Mouse (Mus musculus) midbrain, embryonic 14.5 days (tissue): ENCODE data around the gene Olfr694. TPM values are rescaled to one million over a fixed set of nuclear protein-coding genes. Genes with fewer than 3 reads are reported as not detected.

ENCODE experiments used
- ATAC-seq: fragments of 200-750 bp; cut with Nextera tagmentation; 2 replicates; pipeline ENCODE4 v1.8.0; 2017; ENCODE audit warnings: moderate number of reproducible peaks, moderate library complexity; ENCODE audit not compliant: low FRiP score, low TSS enrichment
- DNase-seq: peaks from one replicate; pipeline ENCODE4 v3.0.0-alpha.2; 2015
- H3K27ac ChIP-seq: fragments of 300-500 bp; sonication (generic); replicated peaks from 2 replicates; pipeline ENCODE4 v1.5.1; 2014; ENCODE audit warnings: mild to moderate bottlenecking, low read depth, low read length, moderate library complexity
- H3K27me3 ChIP-seq: fragments of 300-500 bp; sonication (generic); 2 replicates; pipeline ENCODE4 v1.6.1; 2014; ENCODE audit warnings: low read length, control low read depth, mixed read lengths; ENCODE audit not compliant: control insufficient read depth, insufficient read depth
- H3K36me3 ChIP-seq: fragments of 300-500 bp; sonication (generic); 2 replicates; pipeline ENCODE4 v1.6.1; 2014; ENCODE audit warnings: low read length, control low read depth; ENCODE audit not compliant: control insufficient read depth, insufficient read depth
- H3K4me1 ChIP-seq: fragments of 300-500 bp; sonication (generic); 2 replicates; pipeline ENCODE4 v1.6.1; 2014; ENCODE audit warnings: mild to moderate bottlenecking, antibody characterized with exemption, low read length, control low read depth; ENCODE audit not compliant: control insufficient read depth, insufficient read depth
- H3K4me2 ChIP-seq: fragments of 300-500 bp; sonication (generic); 2 replicates; pipeline ENCODE4 v1.6.1; 2014; ENCODE audit warnings: mild to moderate bottlenecking, low read length, moderate library complexity
- H3K4me3 ChIP-seq: fragments of 300-500 bp; sonication (generic); replicated peaks from 2 replicates; pipeline ENCODE4 v1.5.1; 2014; ENCODE audit warnings: low read depth, low read length
- H3K9ac ChIP-seq: fragments of 300-500 bp; sonication (generic); replicated peaks from 2 replicates; pipeline ENCODE4 v1.6.1; 2014; ENCODE audit warnings: mild to moderate bottlenecking, low read length, moderate library complexity
- H3K9me3 ChIP-seq: fragments of 300-500 bp; sonication (generic); 2 replicates; pipeline ENCODE4 v1.6.1; 2016; ENCODE audit warnings: low read length, control low read depth, mixed read lengths; ENCODE audit not compliant: control insufficient read depth
- WGBS: fragments of 180-500 bp; shearing (Covaris S2); extraction: QIAGEN DNeasy Blood & Tissue Kit; methylation state at CpG from one replicate; pipeline ENCODE4 v1.1.7; 2014; 5-methylcytosine and 5-hydroxymethylcytosine counted together
- polyA plus RNA-seq: library from polyadenylated mRNA; unstranded; fragments of >200 nt; fragmentation: Nextera tagmentation; extraction: Ambion mirVana; gene quantifications from 2 replicates; pipeline ENCODE4 v1.2.1, GENCODE M21; 2014

The Olfr694 gene
- polyA plus RNA-seq, 1 experiment from 2014 or later = not detected

DNA sequence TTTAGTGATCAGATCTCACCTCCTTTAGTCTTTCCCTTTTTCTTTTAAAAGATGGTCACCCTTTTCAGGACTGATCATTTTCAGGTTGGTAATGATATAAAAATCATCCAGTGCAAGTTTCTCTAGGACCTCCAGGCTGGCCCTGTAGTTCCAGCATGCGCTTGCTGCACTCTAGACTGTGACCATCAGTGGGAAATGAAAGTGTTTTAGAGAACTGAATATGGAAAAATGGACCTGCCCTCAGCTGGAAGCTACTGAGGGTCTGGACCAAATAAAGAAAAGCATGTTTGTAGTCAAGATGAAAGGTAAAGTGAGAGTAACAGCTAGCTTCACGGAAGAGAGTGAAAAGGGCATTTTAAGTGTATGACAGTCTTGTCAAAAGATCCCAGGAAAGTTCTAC lies 6.2 kb downstream of the Olfr694 start:
- ATAC-seq = no peak

DNA sequence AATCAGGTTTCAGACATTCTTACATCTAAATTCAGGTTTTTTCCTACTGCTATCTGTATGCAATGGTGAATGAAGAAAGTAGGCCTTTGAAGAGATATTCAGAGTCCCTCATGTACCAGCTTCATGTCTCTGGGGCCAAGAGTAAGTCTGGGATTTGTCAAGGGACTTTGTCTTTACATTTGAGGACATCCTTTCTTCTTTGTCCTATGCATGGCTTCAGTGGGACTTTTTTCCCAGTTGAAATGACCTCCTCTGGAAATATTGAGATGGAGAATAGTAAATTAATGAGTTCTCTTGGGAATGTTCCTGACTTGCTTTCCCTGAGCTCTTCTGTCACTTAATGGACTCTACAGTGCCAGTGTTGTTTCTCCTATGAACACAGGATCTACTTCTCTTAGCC lies 11.1 kb downstream of the Olfr694 start, which contains the start of gene Olfr693:
Gene Olfr693 (minus strand): TSS at position 101 of the 400 bp plus-strand sequence.
- ATAC-seq (no peak), DNase-seq (no peak)
- no peaks in the 10 kb centered on the region for H3K27me3 ChIP-seq
- no peaks in the 10 kb centered on the region for H3K4me1 ChIP-seq
- no peaks in the 10 kb centered on the region for H3K36me3 ChIP-seq
- H3K9me3 ChIP-seq = no peaks in the 10 kb centered on the region
- no peak within 1 kb of the TSS for H3K9ac ChIP-seq
- H3K4me3 ChIP-seq = no peak within 1 kb of the TSS
- no peak within 1 kb of the TSS for H3K27ac ChIP-seq
- no peak within 1 kb of the TSS for H3K4me2 ChIP-seq

More for the DNA sequence above, 6.2 kb downstream of the Olfr694 start:
- no peak overlapping the region for H3K4me2 ChIP-seq
- H3K9me3 ChIP-seq = no peaks in the 10 kb centered on the region
- H3K9ac ChIP-seq = no peak overlapping the region
- no peaks in the 10 kb centered on the region for H3K4me1 ChIP-seq
- H3K27ac ChIP-seq = no peak overlapping the region
- H3K4me3 ChIP-seq = no peak overlapping the region
- H3K27me3 ChIP-seq = no peaks in the 10 kb centered on the region
- DNase-seq = no peak
- 87% methylated on average over 2 of the region's 2 CpGs for WGBS
- no peaks in the 10 kb centered on the region for H3K36me3 ChIP-seq

DNA sequence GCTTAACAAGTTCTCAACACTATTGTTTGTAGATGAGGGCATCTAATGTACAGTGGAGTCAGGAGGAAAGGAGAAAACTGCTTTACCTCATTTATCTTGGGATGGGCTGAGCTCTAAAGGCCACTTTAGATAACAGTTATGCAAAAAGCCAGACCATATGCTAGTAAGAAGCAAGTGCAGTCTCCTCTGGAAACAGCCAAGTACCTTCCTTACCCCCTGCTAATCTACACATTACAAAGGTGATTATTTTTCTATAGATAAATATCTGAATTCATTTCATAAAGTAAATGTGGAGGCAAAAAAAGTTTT lies 39.3 kb downstream of the Olfr694 start:
- H3K9ac ChIP-seq = no peak overlapping the region
- H3K36me3 ChIP-seq = no peaks in the 10 kb centered on the region
- H3K4me3 ChIP-seq = no peak overlapping the region
- no peak for ATAC-seq
- H3K27me3 ChIP-seq = no peaks in the 10 kb centered on the region
- DNase-seq = no peak
- H3K9me3 ChIP-seq = no peaks in the 10 kb centered on the region
- H3K4me2 ChIP-seq = no peak overlapping the region
- H3K4me1 ChIP-seq = no peaks in the 10 kb centered on the region
- H3K27ac ChIP-seq = no peak overlapping the region

DNA sequence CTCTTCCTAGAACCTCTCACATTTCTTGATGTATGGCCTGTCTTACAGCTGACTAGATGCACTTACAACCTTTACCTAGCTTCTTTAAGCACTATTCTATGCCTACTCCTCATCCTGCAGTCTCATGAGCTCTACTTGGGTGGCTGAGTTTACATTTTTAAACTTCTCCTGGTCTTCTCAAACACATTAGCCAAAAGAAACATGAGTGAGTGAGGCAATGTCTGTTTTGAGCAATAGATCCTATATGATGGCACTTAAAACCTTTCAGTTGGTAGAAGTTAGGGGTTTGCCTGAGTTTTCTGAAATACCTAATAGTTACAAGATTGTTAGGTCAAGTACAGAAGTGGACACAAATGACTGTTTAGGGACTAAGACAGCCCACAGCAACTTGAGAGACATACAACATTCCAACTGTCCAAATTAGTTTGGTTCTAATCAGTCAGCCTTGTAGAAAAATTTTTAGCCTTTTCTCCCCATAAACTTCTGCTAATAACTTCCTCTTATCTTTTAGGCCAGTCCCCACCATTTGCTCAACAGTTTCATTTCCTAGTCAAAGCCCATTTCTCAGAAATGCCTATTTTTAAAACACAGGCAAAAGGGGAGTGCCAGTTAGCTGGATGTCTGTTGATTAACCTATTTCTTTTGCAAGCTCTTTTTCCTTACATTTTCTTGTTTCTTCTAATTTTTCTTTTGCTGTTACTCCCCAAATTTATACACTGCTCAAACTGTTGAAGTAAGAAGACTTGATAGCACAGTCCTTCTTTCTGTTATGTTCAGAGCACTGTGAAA lies 39.9 kb downstream of the Olfr694 start:
- H3K4me3 ChIP-seq = no peak overlapping the region
- H3K9me3 ChIP-seq = no peaks in the 10 kb centered on the region
- no peak overlapping the region for H3K27ac ChIP-seq
- no peak for DNase-seq
- no peaks in the 10 kb centered on the region for H3K4me1 ChIP-seq
- H3K4me2 ChIP-seq = no peak overlapping the region
- H3K9ac ChIP-seq = no peak overlapping the region
- no peaks in the 10 kb centered on the region for H3K36me3 ChIP-seq
- no peak for ATAC-seq
- H3K27me3 ChIP-seq = no peaks in the 10 kb centered on the region

DNA sequence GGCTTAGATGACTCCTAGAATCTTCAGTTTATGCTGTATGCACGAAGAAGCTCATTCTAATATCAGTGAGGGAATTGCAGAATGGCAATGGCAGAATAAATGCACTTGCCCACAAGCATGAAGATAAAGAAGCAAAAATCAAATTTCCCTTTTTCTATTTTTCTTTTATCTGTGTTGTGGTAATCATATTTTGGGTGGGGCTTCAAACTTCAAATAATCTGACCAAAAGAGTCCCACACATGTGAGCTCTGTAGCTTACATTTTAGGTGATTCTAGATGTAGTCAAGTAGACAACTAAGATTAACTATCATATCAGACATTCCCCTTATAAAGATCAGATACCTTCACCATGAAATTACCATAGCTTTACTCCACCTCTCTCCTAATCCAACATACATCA lies 41.8 kb downstream of the Olfr694 start:
- no peaks in the 10 kb centered on the region for H3K27me3 ChIP-seq
- no peak overlapping the region for H3K9ac ChIP-seq
- ATAC-seq (no peak), DNase-seq (no peak)
- no peaks in the 10 kb centered on the region for H3K36me3 ChIP-seq
- no peak overlapping the region for H3K4me2 ChIP-seq
- no peaks in the 10 kb centered on the region for H3K9me3 ChIP-seq
- WGBS = 80% methylated on average over 1 of the region's 1 CpGs
- H3K4me3 ChIP-seq = no peak overlapping the region
- no peaks in the 10 kb centered on the region for H3K4me1 ChIP-seq
- no peak overlapping the region for H3K27ac ChIP-seq

DNA sequence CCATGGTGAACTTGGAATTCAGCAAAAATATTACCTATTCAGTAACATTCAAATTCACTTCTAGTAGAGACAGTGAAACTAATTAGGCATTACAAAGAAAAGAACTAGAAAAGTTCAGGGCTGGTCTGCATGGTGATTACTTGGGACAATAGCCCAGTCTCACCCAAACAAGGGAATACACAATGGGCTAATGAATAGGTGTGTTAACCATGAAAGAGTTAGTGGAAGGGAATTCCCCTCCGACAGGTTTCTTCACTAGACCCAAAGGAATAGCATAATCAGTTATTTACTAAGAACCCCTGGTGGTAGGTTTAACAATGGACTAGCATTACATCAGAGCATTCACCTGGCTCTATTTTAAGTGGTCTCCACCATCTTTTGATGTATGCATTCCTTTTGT lies 46.4 kb downstream of the Olfr694 start:
- no peaks in the 10 kb centered on the region for H3K27me3 ChIP-seq
- no peaks in the 10 kb centered on the region for H3K36me3 ChIP-seq
- no peak for ATAC-seq
- 69% methylated on average over 1 of the region's 1 CpGs for WGBS
- no peak overlapping the region for H3K4me3 ChIP-seq
- no peak overlapping the region for H3K4me2 ChIP-seq
- H3K9ac ChIP-seq = no peak overlapping the region
- no peaks in the 10 kb centered on the region for H3K9me3 ChIP-seq
- no peak overlapping the region for H3K27ac ChIP-seq
- DNase-seq = no peak
- H3K4me1 ChIP-seq = no peaks in the 10 kb centered on the region

DNA sequence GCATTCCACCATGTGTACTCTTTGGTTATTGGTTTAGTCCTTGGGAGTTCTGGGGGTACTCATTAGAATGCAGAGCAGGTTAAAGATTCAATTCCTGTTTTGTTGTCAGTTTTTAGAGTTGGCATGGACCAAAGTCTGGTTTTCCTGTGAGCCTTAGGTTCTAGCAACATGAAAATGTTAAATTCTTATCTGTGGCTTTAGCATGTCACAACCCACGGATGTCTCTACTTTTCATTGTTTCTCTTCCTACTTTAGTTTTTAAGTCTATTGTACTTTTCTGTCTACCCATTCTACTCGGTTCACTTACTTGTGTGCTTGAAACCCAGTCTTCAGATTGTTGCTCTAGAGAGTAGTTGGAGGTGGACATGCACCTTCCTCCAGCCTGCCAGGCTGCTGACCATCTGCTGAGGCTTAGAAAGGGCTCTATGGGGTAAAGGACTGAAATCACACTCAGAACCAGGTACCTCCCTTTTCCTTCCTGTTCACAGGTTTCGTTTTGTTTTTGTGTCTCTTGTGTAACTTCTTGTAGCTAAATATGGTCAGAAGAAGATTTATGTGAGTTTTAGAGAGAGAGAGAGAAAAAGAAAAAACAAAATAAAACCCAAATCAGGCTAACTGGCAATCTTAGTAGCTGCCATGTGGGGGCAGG lies 47.3 kb downstream of the Olfr694 start:
- ATAC-seq (no peak), DNase-seq (no peak)
- H3K9ac ChIP-seq = no peak overlapping the region
- no peaks in the 10 kb centered on the region for H3K27me3 ChIP-seq
- 83% methylated on average over 3 of the region's 3 CpGs for WGBS
- no peak overlapping the region for H3K4me2 ChIP-seq
- H3K4me3 ChIP-seq = no peak overlapping the region
- no peaks in the 10 kb centered on the region for H3K36me3 ChIP-seq
- no peak overlapping the region for H3K27ac ChIP-seq
- H3K9me3 ChIP-seq = no peaks in the 10 kb centered on the region
- no peaks in the 10 kb centered on the region for H3K4me1 ChIP-seq

DNA sequence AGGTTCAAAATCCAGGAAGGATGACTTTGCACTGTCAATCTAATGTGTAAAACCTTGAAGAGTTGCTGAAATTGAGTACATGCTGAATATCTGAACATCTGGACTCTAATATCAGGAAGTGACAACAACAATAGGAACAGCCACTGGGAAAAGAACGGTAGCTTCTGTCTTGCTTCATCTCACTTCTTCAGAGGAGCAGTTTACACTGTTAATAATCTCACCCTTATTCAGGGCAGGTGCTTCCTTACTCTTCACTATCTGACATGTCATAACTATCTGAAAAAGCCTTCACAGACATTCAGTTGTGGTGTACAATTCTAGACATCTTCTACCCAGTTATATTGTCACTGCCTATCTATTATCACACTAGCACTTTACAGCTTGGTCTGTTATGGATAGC lies 50.8 kb downstream of the Olfr694 start:
- no peaks in the 10 kb centered on the region for H3K4me1 ChIP-seq
- 86% methylated on average over 1 of the region's 1 CpGs for WGBS
- H3K9me3 ChIP-seq = no peaks in the 10 kb centered on the region
- H3K27me3 ChIP-seq = no peaks in the 10 kb centered on the region
- DNase-seq = no peak
- no peaks in the 10 kb centered on the region for H3K36me3 ChIP-seq
- no peak for ATAC-seq
- H3K27ac ChIP-seq = no peak overlapping the region
- no peak overlapping the region for H3K9ac ChIP-seq
- H3K4me3 ChIP-seq = no peak overlapping the region
- H3K4me2 ChIP-seq = no peak overlapping the region

DNA sequence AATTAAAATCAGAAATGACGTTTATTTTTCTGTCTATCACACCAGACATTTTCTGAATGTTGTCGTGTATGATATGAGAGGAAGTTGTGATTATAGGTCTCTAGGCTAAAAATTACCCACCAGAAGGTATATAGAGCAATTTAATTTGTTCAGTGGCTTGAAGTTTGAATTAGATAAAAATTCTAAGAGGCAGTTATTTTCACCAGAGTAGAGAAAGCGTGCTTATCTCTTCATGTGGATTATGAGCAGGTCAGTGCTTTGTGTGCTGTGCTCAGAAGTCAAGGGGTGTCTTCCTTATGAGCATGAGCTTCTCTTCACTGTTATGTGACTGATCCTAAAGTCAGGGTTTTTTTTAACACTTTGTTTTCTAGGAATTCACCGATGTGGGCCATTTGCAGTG lies 56.1 kb downstream of the Olfr694 start:
- Histone ChIP-seq H3K4me2 (no peak overlapping the region), H3K36me3 (no peaks in the 10 kb centered on the region)

More for the DNA sequence above, 56.1 kb downstream of the Olfr694 start:
- H3K4me3 ChIP-seq = no peak overlapping the region
- no peak overlapping the region for H3K27ac ChIP-seq
- H3K9ac ChIP-seq = no peak overlapping the region
- H3K9me3 ChIP-seq = no peaks in the 10 kb centered on the region
- DNase-seq (no peak), ATAC-seq (no peak)
- no peaks in the 10 kb centered on the region for H3K27me3 ChIP-seq
- H3K4me1 ChIP-seq = no peaks in the 10 kb centered on the region
- WGBS = 86% methylated on average over 4 of the region's 4 CpGs
